Comparison of ENCODE assay signal across 28 mouse cellular contexts in the genomic region with DNA sequence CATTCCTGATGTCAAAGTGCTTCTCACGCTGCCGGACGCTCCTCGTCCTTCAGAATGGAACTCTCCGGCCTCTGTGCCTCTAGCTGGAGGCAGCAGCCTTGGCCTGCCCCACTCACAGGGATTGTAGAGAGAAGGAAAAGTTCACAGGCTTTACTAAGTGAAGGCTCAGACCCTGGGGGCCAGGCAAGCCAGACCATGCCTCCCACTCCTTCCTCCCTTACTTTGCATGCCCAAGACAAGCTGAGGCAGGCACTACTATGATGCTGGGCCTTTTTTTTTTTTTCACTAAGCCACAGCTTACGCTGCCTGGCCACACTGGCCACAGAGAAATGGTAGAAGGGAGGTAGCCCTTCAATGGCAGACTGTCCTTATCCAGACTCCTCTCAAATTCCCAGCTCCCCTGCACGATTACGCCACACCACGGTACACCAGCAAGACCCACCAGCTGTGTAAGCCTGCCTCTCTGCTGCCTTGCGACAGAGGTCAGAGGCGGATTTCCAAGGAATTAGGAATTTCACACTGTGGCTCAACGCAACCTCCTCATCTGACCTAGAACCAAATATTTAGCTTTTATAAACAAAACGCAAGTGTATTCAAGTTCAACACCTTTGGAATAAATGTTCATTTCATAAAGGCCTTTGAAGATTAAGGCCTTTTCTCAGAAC. TPM values are rescaled to one million over a fixed set of nuclear protein-coding genes. Genes with fewer than 3 reads are reported as not detected.
DNase-seq lines count a peak whose midpoint lies in the region; ATAC-seq lines count a peak whose summit lies in the region.
"Had no signal": no experiment of that assay in that cellular context is flagged by ENCODE, and none has a peak within 500 bp of the region (broad histone marks: within the 10 kb centered on the region; RNA-seq: fewer than 3 reads in every experiment).

No protein-coding gene starts in this region.

- H3K36me3 ChIP-seq in kidney, embryonic 14.5 days (ENCODE audit: control insufficient read depth, insufficient read depth, low read length) = no peaks in the 10 kb centered on the region
- H3K36me3 ChIP-seq in megakaryocyte, embryonic 14.5 days (replicated peaks; ENCODE audit: low read length) = peaks cover 74% of the 10 kb centered on the region
- H3K36me3 ChIP-seq in embryonic facial prominence, embryonic 13.5 days = no peaks in the 10 kb centered on the region
- H3K36me3 ChIP-seq: hindbrain, embryonic 15.5 days; midbrain, embryonic 12.5 days had no signal

- no peaks in the 10 kb centered on the region for H3K27me3 ChIP-seq in kidney, embryonic 14.5 days (ENCODE audit: control insufficient read depth, insufficient read depth, low read length)
- no peaks in the 10 kb centered on the region for H3K27me3 ChIP-seq in megakaryocyte, embryonic 14.5 days (replicated peaks)
- H3K27me3 ChIP-seq in embryonic facial prominence, embryonic 13.5 days = no peaks in the 10 kb centered on the region
- H3K27me3 ChIP-seq: hindbrain, embryonic 15.5 days; midbrain, embryonic 12.5 days had no signal

- no peak overlapping the region for H3K9ac ChIP-seq in kidney, embryonic 14.5 days (ENCODE audit: low read depth, low read length)
- no peak overlapping the region for H3K9ac ChIP-seq in embryonic facial prominence, embryonic 13.5 days
- H3K9ac ChIP-seq: forebrain, postnatal 0 days; hindbrain, embryonic 15.5 days; midbrain, embryonic 12.5 days had no signal

- H3K4me1 ChIP-seq in kidney, embryonic 14.5 days (ENCODE audit: control insufficient read depth, insufficient read depth, low read length) = no peaks in the 10 kb centered on the region
- peaks cover 62% of the 10 kb centered on the region for H3K4me1 ChIP-seq in megakaryocyte, embryonic 14.5 days
- peaks cover 18% of the 10 kb centered on the region for H3K4me1 ChIP-seq in embryonic facial prominence, embryonic 13.5 days
- H3K4me1 ChIP-seq: hindbrain, embryonic 15.5 days; midbrain, embryonic 12.5 days had no signal

- H3K4me3 ChIP-seq in kidney, embryonic 14.5 days (ENCODE audit: low read length) = no peak overlapping the region
- H3K4me3 ChIP-seq in megakaryocyte, embryonic 14.5 days (replicated peaks) = peak overlapping the region; percentile 26
- no peak overlapping the region for H3K4me3 ChIP-seq in embryonic facial prominence, embryonic 13.5 days
- H3K4me3 ChIP-seq: hindbrain, embryonic 15.5 days; midbrain, embryonic 12.5 days had no signal

- no peak overlapping the region for H3K4me2 ChIP-seq in kidney, embryonic 14.5 days (replicated peaks; ENCODE audit: low read depth, low read length)
- peak overlapping the region; percentile 19; the same call in 1 of the 2 replicates for H3K4me2 ChIP-seq in embryonic facial prominence, embryonic 13.5 days
- H3K4me2 ChIP-seq: hindbrain, embryonic 15.5 days; liver, embryonic 11.5 days; midbrain, embryonic 12.5 days had no signal

- H3K9me3 ChIP-seq in kidney, embryonic 14.5 days (ENCODE audit: control insufficient read depth, low read length) = no peaks in the 10 kb centered on the region
- H3K9me3 ChIP-seq in megakaryocyte, embryonic 14.5 days = no peaks in the 10 kb centered on the region
- H3K9me3 ChIP-seq in embryonic facial prominence, embryonic 13.5 days = no peaks in the 10 kb centered on the region
- H3K9me3 ChIP-seq: hindbrain, embryonic 15.5 days; midbrain, embryonic 12.5 days had no signal

- no peak for ATAC-seq in kidney, embryonic 14.5 days (ENCODE audit: low FRiP score, low TSS enrichment)
- no peak for ATAC-seq in megakaryocyte, adult 5-6 weeks (ENCODE audit: poor library complexity, severe bottlenecking)
- 0 out of 2 replicates have a peak, but pooled peaks have one; percentile 23 for ATAC-seq in embryonic facial prominence, embryonic 13.5 days (ENCODE audit: insufficient number of reproducible peaks, insufficient read depth, low FRiP score, low TSS enrichment, low read depth)
- ATAC-seq: forebrain, postnatal 0 days had no signal

- H3K27ac ChIP-seq in kidney, embryonic 14.5 days (ENCODE audit: low read depth, low read length) = no peak overlapping the region
- peak overlapping the region; percentile 49 for H3K27ac ChIP-seq in embryonic facial prominence, embryonic 13.5 days
- H3K27ac ChIP-seq: hindbrain, embryonic 15.5 days; midbrain, embryonic 12.5 days; stomach, postnatal 0 days had no signal

- WGBS in kidney, embryonic 14.5 days = 85% methylated on average over 13 of the region's 13 CpGs
- 55% methylated on average over 13 of the region's 13 CpGs for WGBS in embryonic facial prominence, embryonic 13.5 days

- DNase-seq in kidney, adult 11 months = peak; percentile 12
- DNase-seq in yolk sac, embryonic 10.5 days (ENCODE audit: low spot score) = peak; percentile 3
- no peak for DNase-seq in T-cell, adult 2 months (ENCODE audit: low spot score)
- DNase-seq in neural tube, embryonic 10.5 days (ENCODE audit: extremely low spot score, low spot score) = no peak
- DNase-seq: cerebellum, adult 11 months; cerebellum, adult 9-11 months; forebrain, postnatal 0 days; gastrocnemius, postnatal 25 days; layer of hippocampus, adult 9-11 months; lung, adult 18-20 months; lung, postnatal 10 days; thymus, adult 2 months had no signal

RNA-seq across cellular contexts. Expression of a gene that starts 40.4 kb away (rescaled TPM):
- polyA plus RNA-seq in kidney, embryonic 14.5 days (2014; fragmentation: Nextera tagmentation; extraction: Ambion mirVana) = 28.6 and 30.8 TPM in 2 replicates
- 77.9 and 155 TPM in 2 replicates for polyA plus RNA-seq in megakaryocyte, embryonic 14.5 days (2012; ENCODE audit: insufficient read depth, low replicate concordance)
- 163 and 177 TPM in 2 replicates for total RNA-seq in megakaryocyte, adult 5-6 weeks (2015)
- total RNA-seq in megakaryocyte, adult 5-6 weeks (2017) = 87.9 and 88.3 TPM in 2 replicates
- 128 and 154 TPM in 2 replicates for polyA plus RNA-seq in embryonic facial prominence, embryonic 13.5 days (2015; fragmentation: Nextera tagmentation; extraction: Ambion mirVana)

RNA-seq across cellular contexts. Expression of a gene that starts 44.1 kb away (rescaled TPM):
- not detected in 2 replicates for polyA plus RNA-seq in kidney, embryonic 14.5 days (2014; fragmentation: Nextera tagmentation; extraction: Ambion mirVana)
- polyA plus RNA-seq in megakaryocyte, embryonic 14.5 days (2012; ENCODE audit: insufficient read depth, low replicate concordance) = not detected in 2 replicates
- total RNA-seq in megakaryocyte, adult 5-6 weeks (2015) = not detected in 2 replicates
- total RNA-seq in megakaryocyte, adult 5-6 weeks (2017) = not detected in 2 replicates
- 0.54 TPM in 1 of 2 replicates, not detected in the other for polyA plus RNA-seq in embryonic facial prominence, embryonic 13.5 days (2015; fragmentation: Nextera tagmentation; extraction: Ambion mirVana)
- total RNA-seq: forebrain, postnatal 0 days; gastrocnemius, postnatal 25 days; hematopoietic stem cell, adult 5-6 weeks; neutrophil, adult 5-6 weeks had no signal
- polyA plus RNA-seq: cortical plate, adult 2 months; forebrain, embryonic 11.5 days; forebrain, postnatal 0 days; heart, postnatal 0 days; hindbrain, embryonic 15.5 days; large intestine, adult 2 months; limb, embryonic 11.5 days; midbrain, embryonic 12.5 days; small intestine, adult 2 months had no signal

Comparison
In these comparisons a context has a peak if more than half of its experiments do, and no peak if none do; other contexts are left out.
1. DNase-seq: peak in kidney, adult 11 months (single experiment) and yolk sac, embryonic 10.5 days (single experiment); none in T-cell, adult 2 months (single experiment) and neural tube, embryonic 10.5 days (single experiment).